Mouse (Mus musculus) neural tube, embryonic 15.5 days (tissue): ENCODE results near the gene Cox10. TPM values are rescaled to one million over a fixed set of nuclear protein-coding genes. Genes with fewer than 3 reads are reported as not detected.
"Not testable (repeated sequence)": the region's sequence is repeated elsewhere in the genome, so short reads cannot be mapped to it uniquely, and the experiment has no call there.

Experiments used
- ATAC-seq: fragments of 200-750 bp; cut with Nextera tagmentation; 2 replicates; pipeline ENCODE4 v1.8.0; 2017; ENCODE audit warnings: mild to moderate bottlenecking, moderate TSS enrichment, moderate library complexity; ENCODE audit not compliant: low FRiP score
- H3K27ac ChIP-seq: fragments of 300-500 bp; sonication (generic); replicated peaks from 2 replicates; pipeline ENCODE4 v1.5.1; 2015; ENCODE audit warnings: mild to moderate bottlenecking, inconsistent platforms
- H3K27me3 ChIP-seq: fragments of 300-500 bp; sonication (generic); replicated peaks from 2 replicates; pipeline ENCODE4 v1.6.1; 2015; ENCODE audit warnings: inconsistent platforms
- H3K36me3 ChIP-seq: fragments of 300-500 bp; sonication (generic); 2 replicates; pipeline ENCODE4 v1.6.1; 2015; ENCODE audit warnings: inconsistent platforms
- H3K4me1 ChIP-seq: fragments of 300-500 bp; sonication (generic); 2 replicates; pipeline ENCODE4 v1.6.1; 2015; ENCODE audit warnings: inconsistent platforms
- H3K4me2 ChIP-seq: fragments of 300-500 bp; sonication (generic); 2 replicates; pipeline ENCODE4 v1.6.1; 2015; ENCODE audit warnings: inconsistent platforms, mild to moderate bottlenecking, moderate library complexity
- H3K4me3 ChIP-seq: fragments of 300-500 bp; sonication (generic); replicated peaks from 2 replicates; pipeline ENCODE4 v1.5.1; 2015; ENCODE audit warnings: mild to moderate bottlenecking, inconsistent platforms
- H3K9ac ChIP-seq: fragments of 300-500 bp; sonication (generic); replicated peaks from 2 replicates; pipeline ENCODE4 v1.6.1; 2015; ENCODE audit warnings: mild to moderate bottlenecking, inconsistent platforms
- H3K9me3 ChIP-seq: fragments of 300-500 bp; sonication (generic); replicated peaks from 2 replicates; pipeline ENCODE4 v1.6.1; 2016; ENCODE audit warnings: inconsistent platforms
- WGBS: fragments of 180-500 bp; shearing (Covaris S2); methylation state at CpG from one replicate; pipeline ENCODE4 v1.1.7; 2015; ENCODE audit warnings: mixed read lengths; 5-methylcytosine and 5-hydroxymethylcytosine counted together
- polyA plus RNA-seq: library from polyadenylated mRNA; unstranded; fragments of >200 nt; fragmentation: Nextera tagmentation; extraction: Ambion mirVana; gene quantifications from 2 replicates; pipeline ENCODE4 v1.2.1, GENCODE M21; 2015

Cox10 gene
- 24.0 and 30.2 TPM in 2 replicates for polyA plus RNA-seq

- Histone ChIP-seq H3K4me1 (peaks cover 17% of the 10 kb centered on the region), H3K9me3 (no peaks in the 10 kb centered on the region), H3K27me3 (no peaks in the 10 kb centered on the region), H3K36me3 (peaks cover 7% of the 10 kb centered on the region; the same call in 1 of the 2 replicates), H3K4me3 (peak within 1 kb of the TSS; percentile 95), H3K9ac (peak within 1 kb of the TSS; percentile 78), H3K4me2 (peak within 1 kb of the TSS; percentile 57), H3K27ac (peak within 1 kb of the TSS; percentile 95)
- WGBS: under 1% methylated on average over 44 of the region's 45 CpGs
- ATAC-seq: peak; percentile 97
Measured at GRCm38 (mm10) chr11:64078956-64079726, at the start of gene Cox10. Gene Cox10, minus strand, starts transcription at chr11:64079468.

GRCm38 (mm10) chr11:64128016-64128415, 48.7 kb upstream of the Cox10 start:
- Histone ChIP-seq H3K4me2 (no peak overlapping the region), H3K4me1 (no peaks in the 10 kb centered on the region), H3K36me3 (no peaks in the 10 kb centered on the region), H3K9ac (no peak overlapping the region), H3K27me3 (no peaks in the 10 kb centered on the region), H3K27ac (no peak overlapping the region), H3K4me3 (no peak overlapping the region), H3K9me3 (no peaks in the 10 kb centered on the region)
- 72% methylated on average over 9 of the region's 9 CpGs for WGBS
- no peak for ATAC-seq

- Histone ChIP-seq H3K36me3 (no peaks in the 10 kb centered on the region), H3K9ac (no peak overlapping the region), H3K4me2 (no peak overlapping the region), H3K4me1 (no peaks in the 10 kb centered on the region), H3K4me3 (no peak overlapping the region), H3K9me3 (no peaks in the 10 kb centered on the region), H3K27ac (no peak overlapping the region), H3K27me3 (no peaks in the 10 kb centered on the region)
- ATAC-seq: no peak
- WGBS: 55% methylated on average over 2 of the region's 2 CpGs
Measured at GRCm38 (mm10) chr11:64125471-64125870, 46.2 kb upstream of the Cox10 start.

GRCm38 (mm10) chr11:64123174-64123573, 43.9 kb upstream of the Cox10 start:
- not testable (repeated sequence) for H3K4me1 ChIP-seq, H3K27ac ChIP-seq, H3K9ac ChIP-seq, H3K4me3 ChIP-seq, ATAC-seq, H3K36me3 ChIP-seq, H3K27me3 ChIP-seq, H3K9me3 ChIP-seq, H3K4me2 ChIP-seq
- 90% methylated on average over 6 of the region's 6 CpGs for WGBS

GRCm38 (mm10) chr11:64116711-64117110, 37.4 kb upstream of the Cox10 start:
- Histone ChIP-seq H3K4me3 (no peak overlapping the region), H3K36me3 (no peaks in the 10 kb centered on the region), H3K9me3 (no peaks in the 10 kb centered on the region), H3K4me1 (peaks cover 10% of the 10 kb centered on the region), H3K9ac (no peak overlapping the region), H3K4me2 (no peak overlapping the region), H3K27ac (no peak overlapping the region), H3K27me3 (no peaks in the 10 kb centered on the region)
- WGBS: 92% methylated on average over 4 of the region's 4 CpGs
- no peak for ATAC-seq

- no peaks in the 10 kb centered on the region for H3K9me3 ChIP-seq
- no peaks in the 10 kb centered on the region for H3K36me3 ChIP-seq
- no peak overlapping the region for H3K4me3 ChIP-seq
- H3K4me2 ChIP-seq: no peak overlapping the region
- H3K4me1 ChIP-seq: peaks cover 10% of the 10 kb centered on the region
- ATAC-seq: no peak
- no peak overlapping the region for H3K9ac ChIP-seq
- H3K27me3 ChIP-seq: no peaks in the 10 kb centered on the region
- H3K27ac ChIP-seq: no peak overlapping the region
- 60% methylated on average over 2 of the region's 2 CpGs for WGBS
Measured at GRCm38 (mm10) chr11:64115822-64116221, 36.6 kb upstream of the Cox10 start.

- Histone ChIP-seq H3K4me3 (no peak overlapping the region), H3K27ac (no peak overlapping the region), H3K27me3 (no peaks in the 10 kb centered on the region), H3K4me1 (peaks cover 10% of the 10 kb centered on the region), H3K9ac (no peak overlapping the region), H3K9me3 (no peaks in the 10 kb centered on the region), H3K4me2 (no peak overlapping the region), H3K36me3 (no peaks in the 10 kb centered on the region)
- WGBS: 87% methylated on average over 9 of the region's 9 CpGs
- no peak for ATAC-seq
Measured at GRCm38 (mm10) chr11:64115101-64115500, 35.8 kb upstream of the Cox10 start.

GRCm38 (mm10) chr11:64100060-64100459, 20.8 kb upstream of the Cox10 start:
- Histone ChIP-seq H3K27ac (no peak overlapping the region), H3K27me3 (no peaks in the 10 kb centered on the region), H3K4me3 (no peak overlapping the region), H3K9me3 (no peaks in the 10 kb centered on the region), H3K4me1 (no peaks in the 10 kb centered on the region), H3K36me3 (no peaks in the 10 kb centered on the region), H3K9ac (no peak overlapping the region), H3K4me2 (no peak overlapping the region)
- ATAC-seq: no peak
- 77% methylated on average over 5 of the region's 5 CpGs for WGBS

- H3K36me3 ChIP-seq: no peaks in the 10 kb centered on the region
- no peaks in the 10 kb centered on the region for H3K27me3 ChIP-seq
- H3K4me1 ChIP-seq: no peaks in the 10 kb centered on the region
- no peaks in the 10 kb centered on the region for H3K9me3 ChIP-seq
- 95% methylated on average over 4 of the region's 4 CpGs for WGBS
- no peak overlapping the region for H3K9ac ChIP-seq
- no peak overlapping the region for H3K4me2 ChIP-seq
- no peak overlapping the region for H3K4me3 ChIP-seq
- ATAC-seq: no peak
- no peak overlapping the region for H3K27ac ChIP-seq
Measured at GRCm38 (mm10) chr11:64093058-64093457, 13.8 kb upstream of the Cox10 start.

GRCm38 (mm10) chr11:64091150-64091549, 11.9 kb upstream of the Cox10 start:
- H3K4me2 ChIP-seq: no peak overlapping the region
- no peaks in the 10 kb centered on the region for H3K36me3 ChIP-seq
- H3K9ac ChIP-seq: no peak overlapping the region
- H3K27me3 ChIP-seq: no peaks in the 10 kb centered on the region
- no peaks in the 10 kb centered on the region for H3K9me3 ChIP-seq
- H3K4me3 ChIP-seq: no peak overlapping the region
- no peak for ATAC-seq
- H3K27ac ChIP-seq: no peak overlapping the region
- no peaks in the 10 kb centered on the region for H3K4me1 ChIP-seq
- WGBS: 85% methylated on average over 7 of the region's 7 CpGs

GRCm38 (mm10) chr11:64089682-64090081, 10.4 kb upstream of the Cox10 start:
- no peaks in the 10 kb centered on the region for H3K4me1 ChIP-seq
- 27% methylated on average over 2 of the region's 2 CpGs for WGBS
- no peak for ATAC-seq
- no peaks in the 10 kb centered on the region for H3K36me3 ChIP-seq
- H3K27me3 ChIP-seq: no peaks in the 10 kb centered on the region
- no peak overlapping the region for H3K4me2 ChIP-seq
- H3K4me3 ChIP-seq: no peak overlapping the region
- no peaks in the 10 kb centered on the region for H3K9me3 ChIP-seq
- H3K27ac ChIP-seq: no peak overlapping the region
- H3K9ac ChIP-seq: no peak overlapping the region

GRCm38 (mm10) chr11:64085888-64086287, 6.6 kb upstream of the Cox10 start:
- WGBS: 92% methylated on average over 5 of the region's 5 CpGs
- no peak overlapping the region for H3K27ac ChIP-seq
- no peak for ATAC-seq

More at GRCm38 (mm10) chr11:64085888-64086287, 6.6 kb upstream of the Cox10 start:
- H3K36me3 ChIP-seq: peaks cover 7% of the 10 kb centered on the region; the same call in 1 of the 2 replicates
- H3K9ac ChIP-seq: no peak overlapping the region
- H3K4me2 ChIP-seq: no peak overlapping the region
- no peak overlapping the region for H3K4me3 ChIP-seq
- H3K9me3 ChIP-seq: no peaks in the 10 kb centered on the region
- H3K27me3 ChIP-seq: no peaks in the 10 kb centered on the region
- no peaks in the 10 kb centered on the region for H3K4me1 ChIP-seq
